Mouse (Mus musculus) lung, embryonic 14.5 days (tissue): Measurements from ENCODE around the gene Ddx3x. TPM values are rescaled to one million over a fixed set of nuclear protein-coding genes. Genes with fewer than 3 reads are reported as not detected.
"Not testable (repeated sequence)": the region's sequence is repeated elsewhere in the genome, so short reads cannot be mapped to it uniquely, and the experiment has no call there.

Experiments
- ATAC-seq: fragments of 200-750 bp; cut with Nextera tagmentation; 2 replicates; pipeline ENCODE4 v1.8.0; 2017; ENCODE audit warnings: mild to moderate bottlenecking, moderate TSS enrichment, moderate library complexity; ENCODE audit not compliant: insufficient read depth
- DNase-seq: peaks from one replicate; pipeline ENCODE4 v3.0.0-alpha.2; 2015
- H3K27ac ChIP-seq: fragments of 300-500 bp; sonication (generic); 2 replicates; pipeline ENCODE4 v1.5.1; 2014; ENCODE audit warnings: low read depth, mild to moderate bottlenecking, moderate library complexity
- H3K27me3 ChIP-seq: fragments of 300-500 bp; sonication (generic); 2 replicates; pipeline ENCODE4 v1.6.1; 2014; ENCODE audit warnings: low read length, control low read depth; ENCODE audit not compliant: insufficient read depth
- H3K36me3 ChIP-seq: fragments of 300-500 bp; sonication (generic); 2 replicates; pipeline ENCODE4 v1.6.1; 2014; ENCODE audit warnings: control low read depth; ENCODE audit not compliant: insufficient read depth
- H3K4me1 ChIP-seq: fragments of 300-500 bp; sonication (generic); 2 replicates; pipeline ENCODE4 v1.6.1; 2014; ENCODE audit warnings: antibody characterized with exemption, control low read depth; ENCODE audit not compliant: insufficient read depth
- H3K4me2 ChIP-seq: fragments of 300-500 bp; sonication (generic); 2 replicates; pipeline ENCODE4 v1.6.1; 2014; ENCODE audit warnings: mild to moderate bottlenecking
- H3K4me3 ChIP-seq: fragments of 300-500 bp; sonication (generic); 2 replicates; pipeline ENCODE4 v1.5.1; 2014; ENCODE audit warnings: low read depth, low read length
- H3K9ac ChIP-seq: fragments of 300-500 bp; sonication (generic); 2 replicates; pipeline ENCODE4 v1.6.1; 2014
- H3K9me3 ChIP-seq: fragments of 300-500 bp; sonication (generic); 2 replicates; pipeline ENCODE4 v1.6.1; 2016; ENCODE audit warnings: low read depth, low read length, control low read depth
- CTCF ChIP-seq: IDR thresholded peaks from 2 replicates; pipeline ENCODE4 v1.5.1; 2016; ENCODE audit warnings: antibody characterized with exemption, low read depth
- WGBS: fragments of 180-500 bp; shearing (Covaris S2); extraction: QIAGEN DNeasy Blood & Tissue Kit; methylation state at CpG from one replicate; pipeline ENCODE4 v1.1.7; 2014; 5-methylcytosine and 5-hydroxymethylcytosine counted together
- polyA plus RNA-seq: library from polyadenylated mRNA; unstranded; fragments of >200 nt; fragmentation: Nextera tagmentation; extraction: Ambion mirVana; gene quantifications from 2 replicates; pipeline ENCODE4 v1.2.1, GENCODE M21; 2014

The Ddx3x gene
- polyA plus RNA-seq, 1 experiment from 2014 or later: 164 TPM

DNA sequence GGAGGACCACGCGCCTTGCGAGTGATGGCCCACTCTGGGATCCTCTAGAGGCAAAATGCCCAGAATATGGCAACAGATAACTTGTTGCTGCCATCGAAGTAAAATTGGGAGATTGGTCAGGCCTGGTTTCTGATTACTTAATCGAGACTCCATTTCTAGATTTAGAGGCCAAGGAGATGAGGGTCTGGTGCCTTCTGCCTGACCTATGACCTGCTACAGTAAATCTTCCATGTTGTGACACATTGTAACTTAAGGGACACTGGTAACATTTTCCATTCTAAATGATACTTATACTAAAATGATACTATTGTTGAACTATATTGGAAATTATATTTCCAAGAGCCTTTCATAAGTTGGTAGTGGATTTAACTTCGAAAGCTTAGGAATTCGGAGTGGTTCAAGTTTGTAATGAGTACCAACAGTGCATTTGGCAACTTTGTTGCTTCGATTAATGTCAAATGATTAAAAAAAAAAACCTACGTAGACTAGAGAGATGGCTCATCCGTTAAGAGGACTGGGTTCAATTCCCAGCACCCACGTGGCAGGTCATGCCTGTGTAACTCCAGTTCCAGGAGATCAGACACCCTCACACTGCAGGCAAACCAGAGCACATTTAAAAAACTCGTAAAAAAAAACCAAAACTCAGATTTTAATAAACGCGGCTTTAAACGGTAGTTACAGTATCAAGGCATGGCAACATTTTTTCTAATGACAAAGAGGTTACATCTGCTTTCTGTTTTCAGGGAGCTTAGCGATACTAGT, 1.5 kb downstream of the Ddx3x start:
- H3K9ac ChIP-seq: peak overlapping the region; percentile 99
- no peaks in the 10 kb centered on the region for H3K9me3 ChIP-seq
- no peaks in the 10 kb centered on the region for H3K4me1 ChIP-seq
- H3K36me3 ChIP-seq: peaks cover 32% of the 10 kb centered on the region
- peak overlapping the region; percentile 80 for H3K4me2 ChIP-seq
- peak overlapping the region; percentile 84 for H3K4me3 ChIP-seq
- ATAC-seq (no peak), DNase-seq (peak; percentile 21)
- WGBS: 4% methylated on average over 16 of the region's 16 CpGs
- TF ChIP-seq CTCF: no peak
- no peaks in the 10 kb centered on the region for H3K27me3 ChIP-seq
- H3K27ac ChIP-seq: peak overlapping the region; percentile 99

DNA sequence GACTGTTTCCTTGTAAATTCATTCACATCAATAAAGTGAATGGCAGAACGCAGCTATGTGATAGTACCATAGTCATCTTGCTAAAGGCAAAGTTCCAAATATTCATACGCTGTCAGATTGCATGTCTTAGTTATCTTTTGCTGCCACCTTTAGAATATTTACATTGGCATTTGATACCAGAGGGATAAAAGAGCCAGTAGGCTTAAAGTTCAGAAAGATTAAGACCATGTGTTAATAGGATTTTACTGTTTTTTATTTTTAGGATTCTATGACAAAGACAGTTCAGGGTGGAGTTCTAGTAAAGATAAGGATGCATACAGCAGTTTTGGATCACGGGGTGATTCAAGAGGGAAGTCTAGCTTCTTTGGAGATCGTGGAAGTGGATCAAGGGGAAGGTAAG, 5.0 kb downstream of the Ddx3x start:
- Histone ChIP-seq H3K36me3 (peaks cover 65% of the 10 kb centered on the region), H3K4me3 (no peak overlapping the region), H3K4me1 (no peaks in the 10 kb centered on the region), H3K9me3 (no peaks in the 10 kb centered on the region), H3K9ac (no peak overlapping the region), H3K27me3 (no peaks in the 10 kb centered on the region), H3K4me2 (no peak overlapping the region), H3K27ac (no peak overlapping the region)
- TF ChIP-seq CTCF: no peak
- 76% methylated on average over 4 of the region's 4 CpGs for WGBS
- DNase-seq (no peak), ATAC-seq (no peak)

DNA sequence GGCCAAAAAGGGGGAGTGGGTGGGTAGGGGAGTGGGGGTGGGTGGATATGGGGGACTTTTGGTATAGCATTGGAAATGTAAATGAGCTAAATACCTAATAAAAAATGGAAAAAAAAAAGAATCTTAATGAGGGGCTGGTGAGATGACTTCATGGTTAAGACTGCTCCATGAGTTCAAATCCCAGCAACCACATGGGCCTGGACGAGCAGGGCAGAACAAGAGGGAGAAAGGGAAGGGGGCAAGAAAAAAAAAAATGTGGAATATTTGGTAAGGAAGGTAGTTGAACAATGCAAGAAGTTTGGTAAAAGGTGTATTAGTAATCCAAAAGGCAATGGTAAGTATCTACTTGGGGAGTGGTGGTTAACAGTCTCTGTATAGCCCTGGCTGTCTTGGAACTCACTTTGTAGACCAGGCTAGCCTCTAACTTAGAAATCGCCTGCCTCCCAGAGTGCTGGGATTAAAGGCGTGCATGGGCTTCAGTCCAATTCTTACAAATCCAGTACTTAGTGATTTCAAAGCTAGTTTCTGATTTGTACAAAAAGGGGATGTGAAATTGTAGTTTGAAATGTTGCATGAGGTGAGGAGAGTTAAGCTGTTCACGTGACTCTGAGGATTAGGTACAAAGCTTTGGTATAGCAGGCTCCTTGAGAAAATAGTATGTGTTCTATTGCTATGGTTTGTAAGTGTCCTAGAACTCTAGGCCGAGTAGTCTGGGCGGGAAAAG, 13.9 kb downstream of the Ddx3x start:
- H3K9me3 ChIP-seq: no peaks in the 10 kb centered on the region
- ATAC-seq (peak; percentile 75), DNase-seq (peak; percentile 26)
- H3K27ac ChIP-seq: no peak overlapping the region
- WGBS: 36% methylated on average over 6 of the region's 6 CpGs
- H3K36me3 ChIP-seq: peaks cover 27% of the 10 kb centered on the region
- H3K27me3 ChIP-seq: no peaks in the 10 kb centered on the region
- no peaks in the 10 kb centered on the region for H3K4me1 ChIP-seq
- H3K4me2 ChIP-seq: no peak overlapping the region
- no peak for TF ChIP-seq CTCF
- H3K9ac ChIP-seq: no peak overlapping the region
- no peak overlapping the region for H3K4me3 ChIP-seq

- H3K36me3 ChIP-seq: peaks cover 22% of the 10 kb centered on the region
- TF ChIP-seq CTCF: no peak
- no peaks in the 10 kb centered on the region for H3K9me3 ChIP-seq
- no peak; the same call in 1 of the 2 replicates for ATAC-seq
- no peaks in the 10 kb centered on the region for H3K27me3 ChIP-seq
- H3K4me3 ChIP-seq: no peak overlapping the region
- no peak overlapping the region for H3K4me2 ChIP-seq
- no peak overlapping the region for H3K27ac ChIP-seq
- no peak overlapping the region for H3K9ac ChIP-seq
- no peaks in the 10 kb centered on the region for H3K4me1 ChIP-seq
- DNase-seq: no peak
These were observed 14.4 kb downstream of the Ddx3x start for GRCm38 (mm10) chrX:13295229-13295571.

DNA sequence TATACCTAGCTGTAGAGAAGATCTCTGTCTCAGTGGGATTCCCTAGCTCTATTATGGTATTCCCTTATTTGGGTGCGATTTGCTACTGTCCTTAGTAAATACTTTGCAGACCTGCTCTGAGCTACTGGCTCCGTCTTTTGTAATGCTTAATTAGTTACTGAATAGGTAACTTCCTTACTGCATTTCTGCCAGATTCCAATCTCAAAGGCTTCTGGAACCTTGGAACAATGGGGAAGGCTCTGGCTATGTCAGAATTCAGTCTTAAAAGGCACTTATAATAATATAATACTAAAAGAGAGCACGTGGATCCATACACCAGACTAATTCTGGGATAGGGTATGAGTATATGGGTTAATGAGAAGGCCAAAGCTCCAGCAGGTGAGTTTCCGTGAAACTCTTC, 15.5 kb downstream of the Ddx3x start:
- WGBS: 38% methylated on average over 4 of the region's 4 CpGs
- not testable (repeated sequence) for H3K27me3 ChIP-seq, H3K9ac ChIP-seq, H3K4me2 ChIP-seq, H3K27ac ChIP-seq, ATAC-seq, H3K4me1 ChIP-seq, DNase-seq, H3K9me3 ChIP-seq, H3K4me3 ChIP-seq
- H3K36me3 ChIP-seq: peaks cover 11% of the 10 kb centered on the region

DNA sequence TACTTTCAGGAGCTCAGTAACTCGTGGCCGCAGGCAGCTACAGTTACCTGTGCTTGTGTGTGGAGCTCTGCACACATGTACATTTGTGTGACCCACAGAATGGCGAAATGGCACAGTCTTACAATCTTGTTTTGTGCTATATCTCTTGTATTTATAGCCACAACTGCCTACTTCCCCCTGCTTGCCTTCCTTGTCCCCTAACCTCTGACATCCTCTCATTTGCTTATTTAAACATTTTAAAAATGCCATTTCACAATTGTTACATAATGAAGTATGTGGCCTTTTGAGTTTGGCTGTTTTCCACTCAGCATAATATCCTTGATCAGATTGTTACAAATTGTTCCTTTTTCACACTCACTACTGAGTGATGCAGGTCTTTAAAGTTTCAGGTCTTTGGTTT, 25.4 kb downstream of the Ddx3x start:
- DNase-seq: no peak
- 82% methylated on average over 3 of the region's 3 CpGs for WGBS
- no peak for TF ChIP-seq CTCF

DNA sequence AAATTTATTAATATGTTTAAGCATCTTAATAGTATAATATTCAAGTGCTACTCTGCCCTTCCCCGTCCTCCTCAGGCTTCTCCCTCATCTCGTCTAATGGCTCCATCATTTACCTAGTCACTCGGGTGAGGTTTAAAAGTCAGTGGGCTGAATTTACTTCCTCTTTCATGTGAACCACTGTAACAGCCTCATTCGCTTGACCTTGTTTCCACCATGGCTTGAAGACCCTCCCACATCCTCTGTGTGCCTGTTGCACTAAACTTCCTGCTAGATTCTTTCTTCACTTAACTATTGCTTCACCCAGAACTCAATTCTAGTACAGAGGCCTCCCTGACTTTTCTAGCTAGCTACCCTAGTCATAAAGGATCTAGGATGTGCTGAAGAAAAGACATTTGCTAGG, 30.6 kb downstream of the Ddx3x start:
- WGBS: 59% methylated on average over 4 of the region's 4 CpGs
- Histone ChIP-seq H3K9ac (no peak overlapping the region), H3K9me3 (no peaks in the 10 kb centered on the region), H3K27ac (no peak overlapping the region), H3K36me3 (no peaks in the 10 kb centered on the region), H3K4me1 (no peaks in the 10 kb centered on the region), H3K27me3 (no peaks in the 10 kb centered on the region), H3K4me3 (no peak overlapping the region), H3K4me2 (no peak overlapping the region)
- TF ChIP-seq CTCF: no peak
- DNase-seq (no peak), ATAC-seq (no peak)

More for the DNA sequence above, 25.4 kb downstream of the Ddx3x start:
- Histone ChIP-seq H3K4me2 (no peak overlapping the region), H3K27me3 (no peaks in the 10 kb centered on the region), H3K4me3 (no peak overlapping the region), H3K9ac (no peak overlapping the region), H3K4me1 (no peaks in the 10 kb centered on the region), H3K27ac (no peak overlapping the region), H3K36me3 (no peaks in the 10 kb centered on the region), H3K9me3 (no peaks in the 10 kb centered on the region)
- no peak for ATAC-seq
